Mouse (Mus musculus): ENCODE results near the gene Capza2. TPM values are rescaled to one million over a fixed set of nuclear protein-coding genes. Genes with fewer than 3 reads are reported as not detected.
A peak's percentile ranks its signal among the peaks of the same experiment; 100 is the strongest.

Capza2 gene
- polyA plus RNA-seq, 1 experiment from 2014 or later, result 191 TPM

GRCm38 (mm10) chr6:17620823-17621222 is 15.2 kb upstream of the Capza2 start:
- Histone ChIP-seq H3K4me1 (no peaks in the 10 kb centered on the region), H3K36me3 (no peaks in the 10 kb centered on the region), H3K9ac (no peak overlapping the region), H3K4me2 (no peak overlapping the region), H3K9me3 (no peaks in the 10 kb centered on the region), H3K4me3 (no peak overlapping the region), H3K27me3 (no peaks in the 10 kb centered on the region), H3K27ac (no peak overlapping the region)
- 82% methylated on average over 4 of the region's 4 CpGs for WGBS
- ATAC-seq (ENCODE audit: insufficient number of reproducible peaks, insufficient read depth, low FRiP score, low TSS enrichment, low read depth), result no peak

- WGBS, result 21% methylated on average over 3 of the region's 3 CpGs
- H3K27ac ChIP-seq, result no peak overlapping the region
- H3K4me1 ChIP-seq, result no peaks in the 10 kb centered on the region
- no peaks in the 10 kb centered on the region for H3K36me3 ChIP-seq
- H3K4me3 ChIP-seq, result no peak overlapping the region
- H3K4me2 ChIP-seq, result no peak overlapping the region
- H3K9me3 ChIP-seq, result no peaks in the 10 kb centered on the region
- no peaks in the 10 kb centered on the region for H3K27me3 ChIP-seq
- H3K9ac ChIP-seq, result no peak overlapping the region
- no peak for ATAC-seq (ENCODE audit: insufficient number of reproducible peaks, insufficient read depth, low FRiP score, low TSS enrichment, low read depth)
Measured at GRCm38 (mm10) chr6:17621436-17621835, 14.6 kb upstream of the Capza2 start.

GRCm38 (mm10) chr6:17628701-17629455 is 7.2 kb upstream of the Capza2 start:
- Histone ChIP-seq H3K27me3 (no peaks in the 10 kb centered on the region), H3K4me1 (peaks cover 9% of the 10 kb centered on the region), H3K9ac (no peak overlapping the region), H3K9me3 (no peaks in the 10 kb centered on the region), H3K4me3 (no peak overlapping the region), H3K36me3 (no peaks in the 10 kb centered on the region), H3K27ac (peak overlapping the region; percentile 60), H3K4me2 (no peak overlapping the region)
- WGBS, result 49% methylated on average over 6 of the region's 6 CpGs
- no peak for ATAC-seq (ENCODE audit: insufficient number of reproducible peaks, insufficient read depth, low FRiP score, low TSS enrichment, low read depth)

- 58% methylated on average over 5 of the region's 5 CpGs for WGBS
- no peak overlapping the region for H3K4me3 ChIP-seq
- ATAC-seq (ENCODE audit: insufficient number of reproducible peaks, insufficient read depth, low FRiP score, low TSS enrichment, low read depth), result no peak
- H3K4me1 ChIP-seq, result peaks cover 9% of the 10 kb centered on the region
- no peaks in the 10 kb centered on the region for H3K9me3 ChIP-seq
- H3K9ac ChIP-seq, result no peak overlapping the region
- no peaks in the 10 kb centered on the region for H3K27me3 ChIP-seq
- H3K27ac ChIP-seq, result peak overlapping the region; percentile 60; the same call in 1 of the 2 replicates
- no peaks in the 10 kb centered on the region for H3K36me3 ChIP-seq
- H3K4me2 ChIP-seq, result no peak overlapping the region; the same call in 1 of the 2 replicates
Measured at GRCm38 (mm10) chr6:17629756-17630155, 6.3 kb upstream of the Capza2 start.

- H3K4me3 ChIP-seq, result no peak overlapping the region
- no peak overlapping the region for H3K4me2 ChIP-seq
- H3K36me3 ChIP-seq, result no peaks in the 10 kb centered on the region
- H3K27ac ChIP-seq, result no peak overlapping the region
- no peaks in the 10 kb centered on the region for H3K27me3 ChIP-seq
- no peak for ATAC-seq (ENCODE audit: insufficient number of reproducible peaks, insufficient read depth, low FRiP score, low TSS enrichment, low read depth)
- no peaks in the 10 kb centered on the region for H3K9me3 ChIP-seq
- H3K4me1 ChIP-seq, result peaks cover 9% of the 10 kb centered on the region
- WGBS, result 72% methylated on average over 5 of the region's 5 CpGs
- no peak overlapping the region for H3K9ac ChIP-seq
Measured at GRCm38 (mm10) chr6:17631611-17632010, 4.4 kb upstream of the Capza2 start.

- 67% methylated on average over 3 of the region's 3 CpGs for WGBS
- Histone ChIP-seq H3K36me3 (no peaks in the 10 kb centered on the region), H3K9me3 (no peaks in the 10 kb centered on the region), H3K4me2 (no peak overlapping the region), H3K9ac (no peak overlapping the region), H3K27ac (no peak overlapping the region), H3K27me3 (no peaks in the 10 kb centered on the region), H3K4me1 (peaks cover 12% of the 10 kb centered on the region), H3K4me3 (no peak overlapping the region)
- no peak for ATAC-seq (ENCODE audit: insufficient number of reproducible peaks, insufficient read depth, low FRiP score, low TSS enrichment, low read depth)
Measured at GRCm38 (mm10) chr6:17633819-17634218, 2.2 kb upstream of the Capza2 start.

- Histone ChIP-seq H3K27ac (no peak overlapping the region), H3K9ac (no peak overlapping the region), H3K4me1 (peaks cover 6% of the 10 kb centered on the region; the same call in 1 of the 2 replicates), H3K9me3 (no peaks in the 10 kb centered on the region), H3K4me3 (no peak overlapping the region), H3K4me2 (no peak overlapping the region), H3K36me3 (no peaks in the 10 kb centered on the region; the same call in 1 of the 2 replicates), H3K27me3 (no peaks in the 10 kb centered on the region)
- WGBS, result 86% methylated on average over 3 of the region's 3 CpGs
- ATAC-seq (ENCODE audit: insufficient number of reproducible peaks, insufficient read depth, low FRiP score, low TSS enrichment, low read depth), result no peak
Measured at GRCm38 (mm10) chr6:17634992-17635391, 1.0 kb upstream of the Capza2 start.

- Histone ChIP-seq H3K4me2 (peak overlapping the region; percentile 69), H3K27me3 (no peaks in the 10 kb centered on the region), H3K4me1 (peaks cover 8% of the 10 kb centered on the region; the same call in 1 of the 2 replicates), H3K27ac (peak overlapping the region; percentile 93), H3K9me3 (no peaks in the 10 kb centered on the region), H3K36me3 (peaks cover 3% of the 10 kb centered on the region), H3K4me3 (peak overlapping the region; percentile 85), H3K9ac (peak overlapping the region; percentile 94)
- 0% methylated on average over 40 of the region's 45 CpGs for WGBS
- peak; percentile 90 for ATAC-seq (ENCODE audit: insufficient number of reproducible peaks, insufficient read depth, low FRiP score, low TSS enrichment, low read depth)
Measured at GRCm38 (mm10) chr6:17636764-17637170, 733 bp downstream of the Capza2 start.

GRCm38 (mm10) chr6:17637205-17638203 is 1.5 kb downstream of the Capza2 start:
- peak overlapping the region; percentile 94 for H3K9ac ChIP-seq
- peak overlapping the region; percentile 85 for H3K4me3 ChIP-seq
- peak overlapping the region; percentile 69 for H3K4me2 ChIP-seq
- H3K36me3 ChIP-seq, result peaks cover 3% of the 10 kb centered on the region
- peak overlapping the region; percentile 93 for H3K27ac ChIP-seq
- peaks cover 8% of the 10 kb centered on the region; the same call in 1 of the 2 replicates for H3K4me1 ChIP-seq
- H3K9me3 ChIP-seq, result no peaks in the 10 kb centered on the region
- peak; percentile 82 for ATAC-seq (ENCODE audit: insufficient number of reproducible peaks, insufficient read depth, low FRiP score, low TSS enrichment, low read depth)
- no peaks in the 10 kb centered on the region for H3K27me3 ChIP-seq
- under 1% methylated on average over 49 of the region's 62 CpGs for WGBS

GRCm38 (mm10) chr6:17640031-17640430 is 4.0 kb downstream of the Capza2 start:
- Histone ChIP-seq H3K9me3 (no peaks in the 10 kb centered on the region), H3K9ac (no peak overlapping the region), H3K4me3 (no peak overlapping the region), H3K4me2 (no peak overlapping the region), H3K27me3 (no peaks in the 10 kb centered on the region), H3K4me1 (peaks cover 8% of the 10 kb centered on the region; the same call in 1 of the 2 replicates), H3K36me3 (peaks cover 3% of the 10 kb centered on the region), H3K27ac (no peak overlapping the region)
- WGBS, result 85% methylated on average over 9 of the region's 9 CpGs
- no peak for ATAC-seq (ENCODE audit: insufficient number of reproducible peaks, insufficient read depth, low FRiP score, low TSS enrichment, low read depth)

GRCm38 (mm10) chr6:17642739-17643138 is 6.7 kb downstream of the Capza2 start:
- 61% methylated on average over 3 of the region's 3 CpGs for WGBS
- ATAC-seq (ENCODE audit: insufficient number of reproducible peaks, insufficient read depth, low FRiP score, low TSS enrichment, low read depth), result no peak
- no peaks in the 10 kb centered on the region for H3K9me3 ChIP-seq
- H3K27me3 ChIP-seq, result no peaks in the 10 kb centered on the region
- no peak overlapping the region for H3K4me3 ChIP-seq
- no peak overlapping the region for H3K9ac ChIP-seq
- peaks cover 10% of the 10 kb centered on the region; the same call in 1 of the 2 replicates for H3K4me1 ChIP-seq
- no peak overlapping the region for H3K4me2 ChIP-seq
- H3K27ac ChIP-seq, result no peak overlapping the region
- H3K36me3 ChIP-seq, result peaks cover 3% of the 10 kb centered on the region

Data from embryonic facial prominence, embryonic 13.5 days (tissue).